Mouse (Mus musculus) embryonic fibroblast, embryonic 13.5 days (primary cell): ENCODE data around the gene Rubcnl.

ENCODE experiments used
- CTCF ChIP-seq: IDR thresholded peaks from 2 replicates; pipeline ENCODE4 v1.5.1; 2011; ENCODE audit warnings: mild to moderate bottlenecking, control low read depth, low read length, moderate library complexity, borderline replicate concordance; ENCODE audit not compliant: insufficient read depth
- POLR2A ChIP-seq: IDR thresholded peaks from 2 replicates; pipeline ENCODE4 v1.6.1; 2011; ENCODE audit warnings: low read depth, mild to moderate bottlenecking, control low read depth, low read length, moderate library complexity

GRCm38 (mm10) chr14:75035431-75035830, 19.6 kb downstream of the Rubcnl start:
- TF ChIP-seq CTCF (no peak), POLR2A (no peak)
